Mouse (Mus musculus): ENCODE data around the gene C87499.

C87499 gene

DNA sequence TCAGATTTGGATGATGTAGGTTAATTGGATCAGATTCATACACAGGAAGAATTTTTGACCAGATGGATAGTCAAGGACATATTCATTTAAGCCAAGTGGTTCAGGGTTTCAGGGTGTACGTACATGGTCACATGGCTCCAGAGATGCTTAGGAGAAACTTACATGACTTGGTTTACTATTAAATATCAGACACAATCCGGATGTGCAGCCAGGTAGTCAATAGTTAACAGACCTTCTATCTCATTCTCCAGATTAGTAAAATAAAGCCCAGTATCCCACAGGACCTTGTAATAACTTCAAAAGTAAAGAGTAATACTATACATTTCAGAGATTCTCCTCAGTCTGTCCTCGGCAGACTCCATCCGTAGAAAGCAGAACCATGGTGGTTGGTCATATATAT is at the start of gene C87499:
C87499 (minus strand) TSS at position 101 of the 400 bp plus-strand sequence.
- no peak for DNase-seq (ENCODE audit: low spot score)

GRCm38 (mm10) chr4:88683812-88684211 is 49.6 kb upstream of the C87499 start, which contains the start of gene Ifna2:
Gene Ifna2 (minus strand): TSS chr4:88683912.
- no peak for DNase-seq (ENCODE audit: low spot score)

- DNase-seq (ENCODE audit: low spot score) = no peak
These were observed 47.1 kb upstream of the C87499 start for GRCm38 (mm10) chr4:88681353-88681752.

DNA sequence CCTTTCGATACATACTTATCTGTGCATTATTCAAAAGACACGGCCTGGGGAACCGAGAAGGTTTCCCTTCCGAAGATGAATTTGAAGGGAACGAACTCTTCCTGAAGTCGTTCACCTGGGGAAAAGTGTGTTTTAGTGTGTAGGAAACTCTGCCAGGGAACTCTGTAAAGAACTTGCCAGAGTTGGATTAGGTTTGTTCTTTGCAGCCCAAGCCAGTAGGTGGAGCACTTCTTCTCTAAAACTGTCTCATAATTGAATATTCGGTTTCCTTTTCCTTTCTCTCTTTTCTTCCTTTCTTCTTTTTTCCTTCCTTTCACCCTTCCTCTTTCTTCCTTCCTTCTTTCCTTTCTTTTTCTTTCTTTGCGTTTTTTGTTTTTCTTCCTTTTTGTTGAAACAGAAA is 46.2 kb upstream of the C87499 start:
- DNase-seq (ENCODE audit: low spot score) = no peak

DNA sequence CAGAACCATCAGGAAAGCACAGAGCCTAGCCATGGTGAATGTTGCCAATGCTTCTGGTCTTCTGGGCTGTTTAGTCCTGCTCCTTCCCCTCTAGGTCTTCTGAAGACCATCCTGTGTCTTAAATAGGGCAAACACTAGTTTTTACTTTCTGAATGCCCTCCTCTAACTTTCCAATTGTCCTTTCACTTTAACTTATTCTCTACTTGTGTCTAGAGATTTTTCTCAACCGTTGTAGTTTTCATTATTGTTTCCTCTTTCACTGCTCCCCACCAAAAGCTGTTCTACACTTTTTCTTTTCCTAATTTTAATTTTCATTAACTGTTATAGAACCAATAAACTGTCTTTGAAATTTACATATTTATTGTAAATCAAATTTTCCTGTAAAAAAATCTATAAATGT is 42.6 kb upstream of the C87499 start, which contains the start of gene Ifna16:
Ifna16 (minus strand) TSS at position 101 of the 400 bp plus-strand sequence.
- no peak for DNase-seq (ENCODE audit: low spot score)

DNA sequence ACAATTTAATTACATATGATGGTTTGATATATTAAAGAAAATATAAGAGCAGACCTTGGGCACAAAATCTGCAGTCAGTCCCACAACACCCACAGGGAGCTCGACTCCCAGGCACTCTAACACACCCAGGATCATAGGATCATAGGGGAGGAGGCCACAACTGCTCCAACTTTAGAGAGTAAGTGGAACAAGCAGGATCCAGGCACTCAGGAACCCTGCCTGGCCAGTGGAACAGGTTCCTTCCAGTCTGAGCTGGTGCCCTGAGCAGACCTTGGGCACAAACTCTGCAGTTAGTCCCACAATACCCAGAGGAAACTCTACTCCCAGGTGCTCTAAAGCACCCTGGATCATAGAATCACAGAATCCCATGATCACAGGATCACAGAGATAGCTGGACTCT is 21.2 kb upstream of the C87499 start:
- no peak for DNase-seq (ENCODE audit: low spot score)

GRCm38 (mm10) chr4:88653644-88654043 is 19.4 kb upstream of the C87499 start:
- DNase-seq (ENCODE audit: low spot score) = no peak

GRCm38 (mm10) chr4:88644359-88644758 is 10.1 kb upstream of the C87499 start, which contains the start of gene Ifna13:
Gene Ifna13 (minus strand): TSS chr4:88644459.
- DNase-seq (ENCODE audit: low spot score) = no peak

DNA sequence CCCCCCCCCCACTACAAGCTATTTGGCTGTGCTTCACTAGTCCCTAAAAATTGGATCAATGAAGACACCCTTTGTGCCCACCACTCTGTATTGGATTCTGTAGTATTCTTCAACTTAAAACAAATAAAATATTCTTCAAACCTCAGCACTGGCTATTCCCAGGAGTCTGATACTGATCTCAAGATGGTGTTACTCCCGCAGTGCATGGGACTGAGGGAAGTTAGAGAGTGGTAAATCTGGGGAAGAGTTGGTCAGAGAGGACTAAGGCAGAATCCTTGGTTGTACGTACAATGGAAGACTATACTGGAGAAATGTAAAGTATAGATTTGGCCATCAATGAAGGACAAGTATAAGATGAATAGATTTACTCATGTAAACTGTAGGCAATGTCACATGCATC is 8.3 kb upstream of the C87499 start:
- no peak for DNase-seq (ENCODE audit: low spot score)

GRCm38 (mm10) chr4:88641077-88641831 is 7.0 kb upstream of the C87499 start:
- DNase-seq (ENCODE audit: low spot score) = peak; percentile 74

GRCm38 (mm10) chr4:88640704-88641076 is 6.5 kb upstream of the C87499 start:
- DNase-seq (ENCODE audit: low spot score) = no peak

GRCm38 (mm10) chr4:88603276-88603675 is 30.9 kb downstream of the C87499 start, which contains the start of gene Ifna12:
Gene Ifna12 (minus strand): TSS chr4:88603376.
- DNase-seq (ENCODE audit: low spot score) = no peak

DNA sequence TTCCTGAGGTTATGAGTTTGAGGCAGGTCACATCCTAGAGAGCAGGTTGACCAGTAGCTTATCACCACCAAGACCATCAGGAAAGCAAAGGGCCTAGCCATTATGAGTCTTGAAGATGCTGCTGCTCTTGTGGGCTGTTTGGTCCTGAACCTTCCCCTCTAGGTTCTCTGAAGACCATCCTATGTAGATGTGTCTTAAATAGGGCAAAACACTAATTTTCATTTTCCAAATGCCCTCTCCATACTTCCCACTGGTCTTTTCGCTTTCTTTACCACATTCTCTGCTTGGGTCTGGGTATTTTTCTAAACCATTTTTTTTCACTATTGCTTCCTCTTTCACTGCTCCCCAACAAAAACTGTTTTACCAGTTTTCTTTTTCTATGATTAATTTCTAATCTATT is 41.9 kb downstream of the C87499 start, which contains the start of gene Ifna9:
Ifna9 (minus strand) TSS at position 101 of the 400 bp plus-strand sequence.
- no peak for DNase-seq (ENCODE audit: low spot score)

All from spleen, adult 12 weeks (tissue).